Mouse (Mus musculus): Measurements from ENCODE around the gene Dock4. TPM values are rescaled to one million over a fixed set of nuclear protein-coding genes. Genes with fewer than 3 reads are reported as not detected.
"Not testable (repeated sequence)": the region's sequence is repeated elsewhere in the genome, so short reads cannot be mapped to it uniquely, and the experiment has no call there.

Dock4 gene
- polyA plus RNA-seq, 1 experiment from 2014 or later = 4.2 TPM

GRCm38 (mm10) chr12:40838940-40839339, 393.2 kb downstream of the Dock4 start:
- no peak overlapping the region for H3K9ac ChIP-seq (ENCODE audit: low read depth, low read length)
- peaks cover 8% of the 10 kb centered on the region; the same call in 1 of the 2 replicates for H3K4me1 ChIP-seq (ENCODE audit: control insufficient read depth, insufficient read depth, low read length)
- H3K4me2 ChIP-seq (ENCODE audit: low read depth, low read length) = no peak overlapping the region
- H3K4me3 ChIP-seq (ENCODE audit: low read length) = no peak overlapping the region
- no peaks in the 10 kb centered on the region for H3K27me3 ChIP-seq (replicated peaks; ENCODE audit: control insufficient read depth, insufficient read depth, low read length)
- no peaks in the 10 kb centered on the region for H3K9me3 ChIP-seq (ENCODE audit: control insufficient read depth, low read length)
- WGBS = 71% methylated on average over 5 of the region's 5 CpGs
- no peak for ATAC-seq
- H3K36me3 ChIP-seq (ENCODE audit: control insufficient read depth, insufficient read depth, low read length) = no peaks in the 10 kb centered on the region
- H3K27ac ChIP-seq (ENCODE audit: low read length) = 0 out of 2 replicates have a peak overlapping the region, but pooled peaks have one; percentile 4

- H3K9me3 ChIP-seq (ENCODE audit: control insufficient read depth, low read length) = no peaks in the 10 kb centered on the region
- H3K4me2 ChIP-seq (ENCODE audit: low read depth, low read length) = no peak overlapping the region
- H3K4me1 ChIP-seq (ENCODE audit: control insufficient read depth, insufficient read depth, low read length) = peaks cover 8% of the 10 kb centered on the region; the same call in 1 of the 2 replicates
- no peak overlapping the region for H3K4me3 ChIP-seq (ENCODE audit: low read length)
- 74% methylated on average over 4 of the region's 4 CpGs for WGBS
- no peak for ATAC-seq
- H3K9ac ChIP-seq (ENCODE audit: low read depth, low read length) = no peak overlapping the region
- no peaks in the 10 kb centered on the region for H3K36me3 ChIP-seq (ENCODE audit: control insufficient read depth, insufficient read depth, low read length)
- no peaks in the 10 kb centered on the region for H3K27me3 ChIP-seq (replicated peaks; ENCODE audit: control insufficient read depth, insufficient read depth, low read length)
- H3K27ac ChIP-seq (ENCODE audit: low read length) = no peak overlapping the region
Measured at GRCm38 (mm10) chr12:40839817-40840216, 394.1 kb downstream of the Dock4 start.

GRCm38 (mm10) chr12:40842251-40842988, 396.7 kb downstream of the Dock4 start:
- 80% methylated on average over 10 of the region's 10 CpGs for WGBS
- peak; percentile 62; the same call in 1 of the 2 replicates for ATAC-seq
- H3K36me3 ChIP-seq (ENCODE audit: control insufficient read depth, insufficient read depth, low read length) = no peaks in the 10 kb centered on the region

GRCm38 (mm10) chr12:40842991-40843390, 397.2 kb downstream of the Dock4 start:
- Histone ChIP-seq H3K4me2 (ENCODE audit: low read depth, low read length) (no peak overlapping the region), H3K9ac (ENCODE audit: low read depth, low read length) (no peak overlapping the region), H3K4me3 (ENCODE audit: low read length) (no peak overlapping the region), H3K4me1 (ENCODE audit: control insufficient read depth, insufficient read depth, low read length) (peaks cover 4% of the 10 kb centered on the region; the same call in 1 of the 2 replicates), H3K9me3 (ENCODE audit: control insufficient read depth, low read length) (no peaks in the 10 kb centered on the region), H3K27ac (ENCODE audit: low read length) (no peak overlapping the region), H3K27me3 (replicated peaks; ENCODE audit: control insufficient read depth, insufficient read depth, low read length) (no peaks in the 10 kb centered on the region), H3K36me3 (ENCODE audit: control insufficient read depth, insufficient read depth, low read length) (no peaks in the 10 kb centered on the region)
- ATAC-seq = peak; percentile 67
- 79% methylated on average over 5 of the region's 5 CpGs for WGBS

More at GRCm38 (mm10) chr12:40842251-40842988, 396.7 kb downstream of the Dock4 start:
- H3K4me1 ChIP-seq (ENCODE audit: control insufficient read depth, insufficient read depth, low read length) = peaks cover 8% of the 10 kb centered on the region; the same call in 1 of the 2 replicates
- no peak overlapping the region for H3K4me3 ChIP-seq (ENCODE audit: low read length)
- H3K27me3 ChIP-seq (replicated peaks; ENCODE audit: control insufficient read depth, insufficient read depth, low read length) = no peaks in the 10 kb centered on the region
- no peaks in the 10 kb centered on the region for H3K9me3 ChIP-seq (ENCODE audit: control insufficient read depth, low read length)
- no peak overlapping the region for H3K27ac ChIP-seq (ENCODE audit: low read length)
- no peak overlapping the region for H3K4me2 ChIP-seq (ENCODE audit: low read depth, low read length)
- H3K9ac ChIP-seq (ENCODE audit: low read depth, low read length) = no peak overlapping the region

- WGBS = 63% methylated on average over 3 of the region's 3 CpGs
Measured at GRCm38 (mm10) chr12:40843474-40844080, 397.8 kb downstream of the Dock4 start.

GRCm38 (mm10) chr12:40844324-40844723, 398.6 kb downstream of the Dock4 start:
- Histone ChIP-seq H3K27ac (ENCODE audit: low read length) (no peak overlapping the region), H3K36me3 (ENCODE audit: control insufficient read depth, insufficient read depth, low read length) (no peaks in the 10 kb centered on the region), H3K9me3 (ENCODE audit: control insufficient read depth, low read length) (no peaks in the 10 kb centered on the region), H3K4me1 (ENCODE audit: control insufficient read depth, insufficient read depth, low read length) (no peaks in the 10 kb centered on the region), H3K9ac (ENCODE audit: low read depth, low read length) (no peak overlapping the region), H3K27me3 (replicated peaks; ENCODE audit: control insufficient read depth, insufficient read depth, low read length) (no peaks in the 10 kb centered on the region), H3K4me2 (ENCODE audit: low read depth, low read length) (no peak overlapping the region), H3K4me3 (ENCODE audit: low read length) (no peak overlapping the region)
- 91% methylated on average over 22 of the region's 22 CpGs for WGBS
- ATAC-seq = no peak

More at GRCm38 (mm10) chr12:40843474-40844080, 397.8 kb downstream of the Dock4 start:
- Histone ChIP-seq H3K9me3 (ENCODE audit: control insufficient read depth, low read length) (no peaks in the 10 kb centered on the region), H3K4me2 (ENCODE audit: low read depth, low read length) (no peak overlapping the region), H3K9ac (ENCODE audit: low read depth, low read length) (no peak overlapping the region), H3K4me1 (ENCODE audit: control insufficient read depth, insufficient read depth, low read length) (0 out of 2 replicates have a peak, but pooled peaks cover 2% of the 10 kb centered on the region), H3K36me3 (ENCODE audit: control insufficient read depth, insufficient read depth, low read length) (no peaks in the 10 kb centered on the region), H3K27ac (ENCODE audit: low read length) (no peak overlapping the region), H3K4me3 (ENCODE audit: low read length) (no peak overlapping the region), H3K27me3 (replicated peaks; ENCODE audit: control insufficient read depth, insufficient read depth, low read length) (no peaks in the 10 kb centered on the region)
- ATAC-seq = no peak

- Histone ChIP-seq H3K27me3 (replicated peaks; ENCODE audit: control insufficient read depth, insufficient read depth, low read length) (no peaks in the 10 kb centered on the region), H3K9ac (ENCODE audit: low read depth, low read length) (no peak overlapping the region), H3K4me1 (ENCODE audit: control insufficient read depth, insufficient read depth, low read length) (0 out of 2 replicates have a peak, but pooled peaks cover 2% of the 10 kb centered on the region), H3K9me3 (ENCODE audit: control insufficient read depth, low read length) (no peaks in the 10 kb centered on the region), H3K4me3 (ENCODE audit: low read length) (no peak overlapping the region), H3K36me3 (ENCODE audit: control insufficient read depth, insufficient read depth, low read length) (no peaks in the 10 kb centered on the region), H3K27ac (ENCODE audit: low read length) (no peak overlapping the region), H3K4me2 (ENCODE audit: low read depth, low read length) (no peak overlapping the region)
- WGBS = 72% methylated on average over 7 of the region's 7 CpGs
- peak; percentile 86 for ATAC-seq
Measured at GRCm38 (mm10) chr12:40854705-40855367, 409.1 kb downstream of the Dock4 start.

GRCm38 (mm10) chr12:40857466-40857865, 411.7 kb downstream of the Dock4 start:
- ATAC-seq = no peak
- Histone ChIP-seq H3K27me3 (replicated peaks; ENCODE audit: control insufficient read depth, insufficient read depth, low read length) (no peaks in the 10 kb centered on the region), H3K9me3 (ENCODE audit: control insufficient read depth, low read length) (no peaks in the 10 kb centered on the region), H3K4me3 (ENCODE audit: low read length) (no peak overlapping the region), H3K36me3 (ENCODE audit: control insufficient read depth, insufficient read depth, low read length) (no peaks in the 10 kb centered on the region), H3K4me1 (ENCODE audit: control insufficient read depth, insufficient read depth, low read length) (0 out of 2 replicates have a peak, but pooled peaks cover 2% of the 10 kb centered on the region), H3K27ac (ENCODE audit: low read length) (no peak overlapping the region), H3K9ac (ENCODE audit: low read depth, low read length) (no peak overlapping the region), H3K4me2 (ENCODE audit: low read depth, low read length) (no peak overlapping the region)
- 95% methylated on average over 6 of the region's 7 CpGs for WGBS

- 77% methylated on average over 7 of the region's 7 CpGs for WGBS
- not testable (repeated sequence) for H3K4me3 ChIP-seq (ENCODE audit: low read length); H3K27me3 ChIP-seq (replicated peaks; ENCODE audit: control insufficient read depth, insufficient read depth, low read length); H3K27ac ChIP-seq (ENCODE audit: low read length); H3K4me1 ChIP-seq (ENCODE audit: control insufficient read depth, insufficient read depth, low read length); H3K36me3 ChIP-seq (ENCODE audit: control insufficient read depth, insufficient read depth, low read length); H3K9ac ChIP-seq (ENCODE audit: low read depth, low read length); H3K9me3 ChIP-seq (ENCODE audit: control insufficient read depth, low read length); H3K4me2 ChIP-seq (ENCODE audit: low read depth, low read length); ATAC-seq
Measured at GRCm38 (mm10) chr12:40858763-40859162, 413.0 kb downstream of the Dock4 start.

All from intestine, embryonic 16.5 days (tissue).